Mouse (Mus musculus): ENCODE data around the gene Ddx55. TPM values are rescaled to one million over a fixed set of nuclear protein-coding genes. Genes with fewer than 3 reads are reported as not detected.
A peak's percentile ranks its signal among the peaks of the same experiment; 100 is the strongest.

Ddx55 gene
- polyA plus RNA-seq, 1 experiment, result 6.9 TPM

- TF ChIP-seq MYOG (IDR thresholded peaks at IDR 0.05; ENCODE audit: control insufficient read depth, extremely low read depth, insufficient read length), result no peak
- TF ChIP-seq CEBPB (IDR thresholded peaks at IDR 0.05; ENCODE audit: low read depth), result no peak
- H3K27me3 ChIP-seq (ENCODE audit: control insufficient read depth, insufficient read depth, insufficient read length), result no peaks in the 10 kb centered on the region
- no peak overlapping the region for H3ac ChIP-seq (ENCODE audit: control insufficient read depth, insufficient read length, low read depth)
- no peaks in the 10 kb centered on the region for H3K79me2 ChIP-seq (ENCODE audit: control insufficient read depth, insufficient read depth)
- H3K4me3 ChIP-seq (ENCODE audit: insufficient read depth, poor library complexity, severe bottlenecking), result no peak overlapping the region
- no peaks in the 10 kb centered on the region for H3K36me3 ChIP-seq (ENCODE audit: control insufficient read depth, insufficient read depth)
- H3K79me3 ChIP-seq (ENCODE audit: low read depth), result no peaks in the 10 kb centered on the region
These were observed 27.7 kb upstream of the Ddx55 start for GRCm38 (mm10) chr5:124524943-124525342.

- Histone ChIP-seq H3K27me3 (ENCODE audit: control insufficient read depth, insufficient read depth, insufficient read length) (no peaks in the 10 kb centered on the region), H3K36me3 (ENCODE audit: control insufficient read depth, insufficient read depth) (no peaks in the 10 kb centered on the region), H3K79me2 (ENCODE audit: control insufficient read depth, insufficient read depth) (no peaks in the 10 kb centered on the region), H3K79me3 (ENCODE audit: low read depth) (peaks cover 2% of the 10 kb centered on the region), H3ac (ENCODE audit: control insufficient read depth, insufficient read length, low read depth) (no peak overlapping the region), H3K4me3 (ENCODE audit: insufficient read depth, poor library complexity, severe bottlenecking) (no peak overlapping the region)
- TF ChIP-seq MYOG (IDR thresholded peaks at IDR 0.05; ENCODE audit: control insufficient read depth, extremely low read depth, insufficient read length) (no peak), CTCF (IDR thresholded peaks at IDR 0.05; ENCODE audit: control insufficient read depth, insufficient read depth, insufficient read length) (no peak), MYOD1 (IDR thresholded peaks at IDR 0.05; ENCODE audit: control insufficient read depth, insufficient read length, low read depth) (no peak), FOSL1 (IDR thresholded peaks at IDR 0.05; ENCODE audit: insufficient read depth, low read length, poor library complexity, severe bottlenecking) (no peak), CEBPB (IDR thresholded peaks at IDR 0.05; ENCODE audit: low read depth) (no peak), USF1 (IDR thresholded peaks at IDR 0.05; ENCODE audit: low read depth) (no peak), MAX (IDR thresholded peaks at IDR 0.05) (no peak)
These were observed 24.3 kb upstream of the Ddx55 start for GRCm38 (mm10) chr5:124528351-124528750.

- H3K36me3 ChIP-seq (ENCODE audit: control insufficient read depth, insufficient read depth), result no peaks in the 10 kb centered on the region
- H3K79me2 ChIP-seq (ENCODE audit: control insufficient read depth, insufficient read depth), result no peaks in the 10 kb centered on the region
- H3K79me3 ChIP-seq (ENCODE audit: low read depth), result peaks cover 2% of the 10 kb centered on the region
- H3ac ChIP-seq (ENCODE audit: control insufficient read depth, insufficient read length, low read depth), result no peak overlapping the region
- H3K27me3 ChIP-seq (ENCODE audit: control insufficient read depth, insufficient read depth, insufficient read length), result no peaks in the 10 kb centered on the region
- TF ChIP-seq MYOG (IDR thresholded peaks at IDR 0.05; ENCODE audit: control insufficient read depth, extremely low read depth, insufficient read length) (no peak), CEBPB (IDR thresholded peaks at IDR 0.05; ENCODE audit: low read depth) (no peak), CTCF (IDR thresholded peaks at IDR 0.05; ENCODE audit: control insufficient read depth, insufficient read depth, insufficient read length) (no peak), MYOD1 (IDR thresholded peaks at IDR 0.05; ENCODE audit: control insufficient read depth, insufficient read length, low read depth) (no peak), MAX (IDR thresholded peaks at IDR 0.05) (no peak), USF1 (IDR thresholded peaks at IDR 0.05; ENCODE audit: low read depth) (no peak), FOSL1 (IDR thresholded peaks at IDR 0.05; ENCODE audit: insufficient read depth, low read length, poor library complexity, severe bottlenecking) (no peak)
- H3K4me3 ChIP-seq (ENCODE audit: insufficient read depth, poor library complexity, severe bottlenecking), result no peak overlapping the region
These were observed 23.9 kb upstream of the Ddx55 start for GRCm38 (mm10) chr5:124528791-124529190.

GRCm38 (mm10) chr5:124529191-124529651 is 23.4 kb upstream of the Ddx55 start:
- no peaks in the 10 kb centered on the region for H3K27me3 ChIP-seq (ENCODE audit: control insufficient read depth, insufficient read depth, insufficient read length)
- peaks cover 2% of the 10 kb centered on the region for H3K79me3 ChIP-seq (ENCODE audit: low read depth)
- TF ChIP-seq FOSL1 (IDR thresholded peaks at IDR 0.05; ENCODE audit: insufficient read depth, low read length, poor library complexity, severe bottlenecking), result no peak
- H3K36me3 ChIP-seq (ENCODE audit: control insufficient read depth, insufficient read depth), result no peaks in the 10 kb centered on the region
- no peak overlapping the region for H3ac ChIP-seq (ENCODE audit: control insufficient read depth, insufficient read length, low read depth)
- H3K79me2 ChIP-seq (ENCODE audit: control insufficient read depth, insufficient read depth), result no peaks in the 10 kb centered on the region
- no peak overlapping the region for H3K4me3 ChIP-seq (ENCODE audit: insufficient read depth, poor library complexity, severe bottlenecking)

- Histone ChIP-seq H3K79me3 (ENCODE audit: low read depth) (peaks cover 2% of the 10 kb centered on the region), H3ac (ENCODE audit: control insufficient read depth, insufficient read length, low read depth) (no peak overlapping the region), H3K4me3 (ENCODE audit: insufficient read depth, poor library complexity, severe bottlenecking) (no peak overlapping the region), H3K27me3 (ENCODE audit: control insufficient read depth, insufficient read depth, insufficient read length) (no peaks in the 10 kb centered on the region), H3K36me3 (ENCODE audit: control insufficient read depth, insufficient read depth) (no peaks in the 10 kb centered on the region), H3K79me2 (ENCODE audit: control insufficient read depth, insufficient read depth) (no peaks in the 10 kb centered on the region)
- TF ChIP-seq MAX (IDR thresholded peaks at IDR 0.05) (no peak), CTCF (IDR thresholded peaks at IDR 0.05; ENCODE audit: control insufficient read depth, insufficient read depth, insufficient read length) (no peak), FOSL1 (IDR thresholded peaks at IDR 0.05; ENCODE audit: insufficient read depth, low read length, poor library complexity, severe bottlenecking) (no peak), CEBPB (IDR thresholded peaks at IDR 0.05; ENCODE audit: low read depth) (no peak), MYOG (IDR thresholded peaks at IDR 0.05; ENCODE audit: control insufficient read depth, extremely low read depth, insufficient read length) (no peak), USF1 (IDR thresholded peaks at IDR 0.05; ENCODE audit: low read depth) (no peak), MYOD1 (IDR thresholded peaks at IDR 0.05; ENCODE audit: control insufficient read depth, insufficient read length, low read depth) (no peak)
These were observed 23.0 kb upstream of the Ddx55 start for GRCm38 (mm10) chr5:124529697-124530096.

- TF ChIP-seq CTCF (IDR thresholded peaks at IDR 0.05; ENCODE audit: control insufficient read depth, insufficient read depth, insufficient read length) (no peak), MYOG (IDR thresholded peaks at IDR 0.05; ENCODE audit: control insufficient read depth, extremely low read depth, insufficient read length) (no peak), CEBPB (IDR thresholded peaks at IDR 0.05; ENCODE audit: low read depth) (no peak), FOSL1 (IDR thresholded peaks at IDR 0.05; ENCODE audit: insufficient read depth, low read length, poor library complexity, severe bottlenecking) (no peak), MAX (IDR thresholded peaks at IDR 0.05) (no peak), MYOD1 (IDR thresholded peaks at IDR 0.05; ENCODE audit: control insufficient read depth, insufficient read length, low read depth) (no peak), USF1 (IDR thresholded peaks at IDR 0.05; ENCODE audit: low read depth) (no peak)
- H3ac ChIP-seq (ENCODE audit: control insufficient read depth, insufficient read length, low read depth), result peak within 1 kb of the TSS; percentile 56
- H3K79me2 ChIP-seq (ENCODE audit: control insufficient read depth, insufficient read depth), result no peaks in the 10 kb centered on the region
- peaks cover 2% of the 10 kb centered on the region for H3K79me3 ChIP-seq (ENCODE audit: low read depth)
- peak within 1 kb of the TSS; percentile 49 for H3K4me3 ChIP-seq (ENCODE audit: insufficient read depth, poor library complexity, severe bottlenecking)
- no peaks in the 10 kb centered on the region for H3K27me3 ChIP-seq (ENCODE audit: control insufficient read depth, insufficient read depth, insufficient read length)
- no peaks in the 10 kb centered on the region for H3K36me3 ChIP-seq (ENCODE audit: control insufficient read depth, insufficient read depth)
These were observed 21.7 kb upstream of the Ddx55 start, which contains the start of gene Rilpl1 for GRCm38 (mm10) chr5:124530655-124531582. Rilpl1 (minus strand) TSS chr5:124531391.

All from C2C12 (cell line).